Mouse (Mus musculus): ENCODE data around the gene 9430097D07Rik.

The 9430097D07Rik gene

GRCm38 (mm10) chr2:32559570-32559969 lies 15.9 kb downstream of the 9430097D07Rik start:
- DNase-seq (ENCODE audit: extremely low spot score), result peak; percentile 47

- no peak for DNase-seq (ENCODE audit: extremely low spot score)
These were observed 19.5 kb downstream of the 9430097D07Rik start for GRCm38 (mm10) chr2:32556019-32556418.

- no peak for DNase-seq (ENCODE audit: extremely low spot score)
These were observed 20.0 kb downstream of the 9430097D07Rik start for GRCm38 (mm10) chr2:32555484-32555883.

DNA sequence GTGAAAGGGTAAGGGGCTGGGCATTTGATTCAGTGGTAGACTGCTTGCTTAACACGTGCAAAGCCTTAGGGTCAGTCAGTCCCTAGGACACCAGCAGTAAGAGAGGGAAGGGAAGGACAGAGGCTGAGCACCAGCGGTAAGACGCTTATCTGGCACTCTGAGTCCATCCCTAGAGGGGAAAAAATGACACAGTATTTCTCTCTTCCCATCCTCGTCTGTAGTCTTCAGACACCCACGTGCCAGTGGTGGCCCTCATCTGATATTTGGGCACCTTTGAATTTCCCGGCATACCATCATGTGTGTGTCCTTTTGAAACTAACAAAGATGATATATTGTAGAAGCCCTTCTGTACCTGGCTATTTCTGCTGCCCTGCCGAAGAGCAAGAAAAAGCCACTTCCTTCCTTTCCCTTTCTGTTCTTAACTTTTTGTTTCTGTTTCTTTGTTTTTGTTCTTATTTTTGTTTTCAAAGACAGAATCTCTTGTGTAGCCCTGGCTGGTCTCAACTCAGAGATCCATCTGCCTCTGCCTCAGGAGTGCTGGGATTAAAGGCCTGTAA lies 21.8 kb downstream of the 9430097D07Rik start:
- no peak for DNase-seq (ENCODE audit: extremely low spot score)

GRCm38 (mm10) chr2:32551236-32551635 lies 24.2 kb downstream of the 9430097D07Rik start:
- DNase-seq (ENCODE audit: extremely low spot score), result no peak

DNA sequence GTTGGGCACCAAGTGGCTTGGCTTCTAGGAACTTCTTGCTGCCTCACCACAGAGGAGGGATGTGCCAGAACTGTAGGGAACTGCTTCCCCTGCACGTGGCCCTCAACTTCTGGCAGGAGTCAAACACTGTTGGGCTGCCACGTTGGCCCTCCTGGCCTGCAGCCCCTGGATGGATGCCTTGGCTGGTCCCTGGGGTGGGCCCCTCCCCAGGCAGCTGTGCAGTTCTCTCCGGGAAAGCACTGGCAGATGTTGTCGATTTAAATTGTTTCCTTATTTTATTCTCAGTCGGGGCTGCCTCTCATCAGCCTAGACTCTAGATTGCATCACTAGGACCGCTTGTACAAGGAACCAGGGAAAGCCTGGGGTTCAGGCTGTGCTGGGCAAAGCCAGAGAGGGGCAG lies 25.7 kb downstream of the 9430097D07Rik start:
- no peak for DNase-seq (ENCODE audit: extremely low spot score)

GRCm38 (mm10) chr2:32549171-32549570 lies 26.3 kb downstream of the 9430097D07Rik start:
- DNase-seq (ENCODE audit: extremely low spot score), result no peak

DNA sequence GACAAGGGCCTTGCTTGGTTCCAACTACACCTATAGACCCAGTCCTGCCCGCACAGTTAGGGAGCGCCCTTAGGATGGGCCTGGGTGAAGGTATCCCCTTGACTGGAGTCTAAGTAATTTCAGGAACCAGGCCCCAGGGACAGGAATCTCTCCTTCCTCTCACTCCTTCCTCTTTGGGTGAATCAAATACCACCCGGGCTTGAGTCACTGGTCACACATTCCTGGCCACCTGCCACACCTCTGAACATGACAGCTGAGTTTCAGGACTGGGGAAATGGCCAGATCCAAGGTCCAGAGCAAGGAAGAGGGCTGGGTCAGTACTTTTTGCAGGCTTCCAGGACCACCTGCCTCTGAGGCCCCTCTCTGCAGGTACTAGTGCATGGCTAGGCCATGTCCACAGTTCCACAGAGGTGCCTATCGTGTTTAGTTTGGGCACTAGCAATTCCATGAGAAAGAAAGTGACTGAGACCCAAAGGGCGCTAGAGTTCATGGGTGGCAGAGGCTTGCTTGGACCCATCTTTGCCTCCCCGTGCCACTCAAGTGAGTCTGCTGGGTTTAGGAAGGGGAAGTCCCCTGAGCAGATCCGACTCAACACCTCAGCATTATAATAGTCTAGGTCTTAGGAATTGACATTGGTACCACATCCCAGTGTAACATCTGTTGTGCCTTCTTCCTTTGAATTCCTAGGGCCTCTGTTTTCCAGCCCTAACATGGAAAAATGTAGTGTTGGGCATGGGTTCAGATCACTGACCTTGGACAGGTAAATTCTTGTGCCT lies 27.3 kb downstream of the 9430097D07Rik start:
- no peak for DNase-seq (ENCODE audit: extremely low spot score)

- DNase-seq (ENCODE audit: extremely low spot score), result no peak
These were observed 28.1 kb downstream of the 9430097D07Rik start for GRCm38 (mm10) chr2:32547380-32547779.

GRCm38 (mm10) chr2:32546951-32547350 lies 28.5 kb downstream of the 9430097D07Rik start:
- no peak for DNase-seq (ENCODE audit: extremely low spot score)

- no peak for DNase-seq (ENCODE audit: extremely low spot score)
These were observed 32.4 kb downstream of the 9430097D07Rik start for GRCm38 (mm10) chr2:32543031-32543449.

DNA sequence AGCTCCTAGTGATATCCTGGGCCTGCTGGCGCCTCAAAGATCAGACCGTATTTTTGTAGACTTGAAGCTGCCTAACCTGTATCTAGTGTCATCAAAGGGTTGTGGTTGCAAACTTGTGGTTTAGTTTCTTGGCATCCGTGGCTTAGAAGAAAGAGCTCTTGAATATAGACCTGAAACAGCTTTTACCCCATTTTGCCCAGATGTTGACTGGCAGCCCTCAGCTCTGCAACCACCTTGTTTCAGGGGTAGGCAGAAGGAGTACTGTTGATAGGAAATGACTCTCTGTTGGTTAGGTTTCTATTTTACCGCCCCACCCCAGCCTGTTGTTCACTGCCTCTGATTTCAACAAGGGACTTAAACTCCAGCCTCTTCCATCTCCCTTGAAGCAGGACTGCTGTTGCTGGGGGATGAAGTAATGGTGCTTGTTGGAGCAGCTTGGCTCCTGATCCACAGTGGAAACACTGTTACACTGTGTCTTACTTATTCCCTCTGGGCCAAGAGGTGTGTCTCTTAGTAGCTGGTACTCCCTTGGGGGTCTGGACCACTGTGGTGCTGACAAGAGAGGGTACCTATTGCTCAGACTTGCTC lies 33.4 kb downstream of the 9430097D07Rik start:
- no peak for DNase-seq (ENCODE audit: extremely low spot score)

- no peak for DNase-seq (ENCODE audit: extremely low spot score)
These were observed 34.1 kb downstream of the 9430097D07Rik start for GRCm38 (mm10) chr2:32541333-32541908.

GRCm38 (mm10) chr2:32539452-32539981 lies 36.0 kb downstream of the 9430097D07Rik start:
- no peak for DNase-seq (ENCODE audit: extremely low spot score)

- DNase-seq (ENCODE audit: extremely low spot score), result no peak
These were observed 37.0 kb downstream of the 9430097D07Rik start for GRCm38 (mm10) chr2:32538461-32538860.

DNA sequence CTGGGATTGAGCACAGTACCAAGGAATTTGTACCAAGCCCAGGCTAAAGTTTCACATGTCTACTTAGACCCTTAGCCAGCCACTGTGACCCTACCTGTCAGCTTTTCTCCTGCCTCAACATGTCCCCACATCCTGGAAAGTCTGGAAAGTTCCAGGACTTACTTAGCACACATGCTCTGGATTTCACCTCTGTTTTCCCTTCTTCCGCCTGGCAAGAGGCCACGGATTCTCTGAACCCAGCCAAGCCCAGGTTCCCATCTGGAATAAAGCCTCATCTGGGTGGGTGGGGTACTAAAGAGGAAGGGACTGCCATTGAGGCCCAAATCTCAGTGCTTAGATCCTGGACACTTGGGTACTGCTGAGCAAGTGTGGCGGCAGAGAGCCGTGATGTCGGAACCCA lies 37.5 kb downstream of the 9430097D07Rik start:
- no peak for DNase-seq (ENCODE audit: extremely low spot score)

DNA sequence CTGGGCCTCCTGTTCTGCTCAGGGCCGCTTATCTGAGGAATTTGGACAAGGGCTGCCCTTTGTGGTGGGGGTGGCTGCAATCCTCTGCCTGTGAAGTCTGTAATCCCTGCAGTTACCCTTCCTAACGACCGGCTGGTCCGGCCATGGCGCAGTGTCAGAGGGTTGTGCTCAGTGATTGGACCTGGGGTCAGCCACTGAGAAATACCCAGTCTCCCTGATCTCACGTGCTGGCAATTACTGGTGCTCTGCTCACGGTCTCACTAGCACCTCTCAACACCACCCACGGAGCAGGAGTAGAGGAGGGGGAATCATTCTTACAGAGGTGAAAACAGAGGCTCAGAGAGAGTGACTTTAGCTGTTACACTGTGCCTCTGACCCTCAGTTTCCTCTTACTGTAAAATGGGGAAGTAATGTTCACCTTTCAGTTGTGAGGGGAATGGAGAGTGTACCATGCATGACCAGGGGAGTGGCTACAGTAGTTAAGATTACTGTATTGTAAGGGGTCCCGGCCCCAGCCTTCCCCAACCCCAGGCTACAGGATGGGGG lies 38.1 kb downstream of the 9430097D07Rik start:
- peak; percentile 27 for DNase-seq (ENCODE audit: extremely low spot score)

GRCm38 (mm10) chr2:32536634-32537359 lies 38.7 kb downstream of the 9430097D07Rik start:
- DNase-seq (ENCODE audit: extremely low spot score), result peak; percentile 38

DNA sequence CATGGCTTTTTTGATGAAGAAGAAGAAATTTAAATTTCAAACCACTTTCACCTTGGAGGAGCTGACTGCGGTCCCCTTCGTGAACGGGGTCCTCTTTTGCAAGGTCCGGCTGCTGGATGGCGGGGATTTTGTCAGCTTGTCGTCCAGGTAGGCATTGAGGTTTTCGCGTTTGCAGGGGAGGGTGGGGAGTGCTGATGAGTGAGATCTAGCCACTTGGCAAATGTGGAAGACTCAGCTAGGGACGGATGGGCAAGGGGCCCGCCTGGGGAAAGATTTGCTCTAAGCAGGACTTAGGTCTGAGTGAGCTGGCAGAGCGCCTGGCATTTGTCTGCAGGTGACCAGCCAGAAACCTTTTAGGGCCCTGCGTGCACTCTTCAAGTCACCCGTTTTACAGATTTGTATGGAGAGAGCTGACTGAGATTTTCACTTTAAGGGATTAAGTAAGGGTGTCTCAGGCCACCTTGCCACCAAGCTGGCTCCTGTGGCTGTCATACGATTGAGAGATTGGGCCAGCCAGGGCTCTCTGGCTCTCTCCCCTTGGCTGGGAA lies 39.3 kb downstream of the 9430097D07Rik start:
- DNase-seq (ENCODE audit: extremely low spot score), result peak; percentile 22

DNA sequence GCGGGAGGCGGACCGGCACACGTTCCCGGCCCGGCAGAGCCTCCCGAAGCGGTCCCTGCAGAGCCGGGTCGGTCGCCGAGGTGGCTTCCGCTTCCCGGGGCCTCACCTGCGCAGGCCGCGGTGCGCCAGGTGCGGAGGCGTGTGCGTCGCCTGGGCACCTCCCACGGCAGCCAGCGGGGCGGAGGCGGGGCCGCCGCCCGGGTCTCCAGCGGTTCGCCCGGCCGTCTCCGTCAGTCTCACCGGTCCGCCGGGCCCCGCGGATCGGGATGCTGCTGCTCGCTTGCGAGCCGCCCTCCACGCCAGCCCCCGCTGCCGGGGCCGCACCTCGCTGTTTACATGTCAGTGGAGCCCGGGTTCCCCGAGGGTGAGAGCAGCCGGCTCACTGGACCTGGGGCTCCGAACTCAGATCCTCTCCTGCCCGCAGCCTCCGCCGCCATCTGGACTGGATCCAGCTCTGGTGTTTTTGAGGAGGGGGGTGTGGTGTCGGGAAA lies 39.9 kb downstream of the 9430097D07Rik start:
- peak; percentile 58 for DNase-seq (ENCODE audit: extremely low spot score)
